Mouse (Mus musculus) CH12.LX (cell line): ENCODE results near the gene Atg4b. TPM values are rescaled to one million over a fixed set of nuclear protein-coding genes. Genes with fewer than 3 reads are reported as not detected.

Source experiments
- DNase-seq: peaks from one replicate; pipeline ENCODE4 v3.0.0-alpha.2; 2013; ENCODE audit errors: extremely low read depth
- H3K27ac ChIP-seq: 2 replicates; pipeline ENCODE4 v1.5.1; 2012; ENCODE audit warnings: low read depth, mild to moderate bottlenecking, control low read depth, moderate library complexity; ENCODE audit not compliant: insufficient read depth
- H3K27me3 ChIP-seq: replicated peaks from 2 replicates; pipeline ENCODE3; 2012; ENCODE audit warnings: inconsistent platforms
- H3K36me3 ChIP-seq, 2 experiments: replicated peaks in 1 of 2; 2 replicates each; pipeline versions ENCODE3 to v1.6.1; 2012; ENCODE audit warnings: inconsistent platforms in 1 of 2, low read length in 1 of 2, mild to moderate bottlenecking in 1 of 2, mixed read lengths in 1 of 2, moderate library complexity in 1 of 2; ENCODE audit not compliant: control insufficient read depth in 1 of 2, insufficient read depth in 1 of 2
- H3K4me1 ChIP-seq, 2 experiments: 2 replicates each; pipeline ENCODE4 v1.6.1; 2012; ENCODE audit warnings: inconsistent platforms in 1 of 2, moderate library complexity in 1 of 2; ENCODE audit not compliant: insufficient read depth in 2 of 2, control insufficient read depth in 1 of 2
- H3K4me2 ChIP-seq: 2 replicates; pipeline ENCODE4 v1.6.1; 2012; ENCODE audit warnings: low read depth, mild to moderate bottlenecking, control low read depth; ENCODE audit not compliant: poor library complexity, insufficient read depth, severe bottlenecking
- H3K4me3 ChIP-seq, 3 experiments: fragments of 150-350 bp in 1 of 3; sonication (generic) in 1 of 3; replicated peaks in 1 of 3; 2 replicates each; pipeline versions ENCODE3 to v1.5.1; 2011 to 2012; ENCODE audit warnings: low read depth in 2 of 3, low read length in 2 of 3, mild to moderate bottlenecking in 2 of 3, moderate library complexity in 2 of 3, control low read depth in 1 of 3, improper control_type of control experiment in 1 of 3, inconsistent platforms in 1 of 3, mixed read lengths in 1 of 3; ENCODE audit not compliant: poor library complexity in 1 of 3
- H3K79me2 ChIP-seq: replicated peaks from 2 replicates; pipeline ENCODE4 v1.6.1; 2012; ENCODE audit warnings: mild to moderate bottlenecking, moderate library complexity; ENCODE audit not compliant: control insufficient read depth, poor library complexity, insufficient read depth, severe bottlenecking; ENCODE audit errors: extremely low read depth
- H3K9ac ChIP-seq: 2 replicates; pipeline ENCODE4 v1.6.1; 2012; ENCODE audit warnings: low read depth, mild to moderate bottlenecking, control low read depth, moderate library complexity; ENCODE audit not compliant: insufficient read depth
- H3K9me3 ChIP-seq: replicated peaks from 2 replicates; pipeline ENCODE3; 2012; ENCODE audit warnings: low read length, inconsistent platforms, mixed read lengths
- CTCF ChIP-seq, 2 experiments: IDR thresholded peaks in 1 of 2; conservative IDR thresholded peaks in 1 of 2; 2 replicates each; pipeline ENCODE4 v1.5.1; 2011 to 2012; ENCODE audit warnings: low read depth in 2 of 2, low read length in 2 of 2, improper control_type of control experiment in 1 of 2, inconsistent platforms in 1 of 2, mild to moderate bottlenecking in 1 of 2, moderate library complexity in 1 of 2
- E2F4 ChIP-seq: IDR thresholded peaks from 2 replicates; pipeline ENCODE4 v1.6.1; 2011; ENCODE audit warnings: low read depth, low read length, improper control_type of control experiment; ENCODE audit not compliant: insufficient replicate concordance
- EP300 ChIP-seq: IDR thresholded peaks from 2 replicates; pipeline ENCODE4 v1.6.1; 2011; ENCODE audit warnings: low read length, improper control_type of control experiment
- IRF4 ChIP-seq: IDR thresholded peaks from 2 replicates; pipeline ENCODE4 v1.6.1; 2014; ENCODE audit warnings: low read depth, mild to moderate bottlenecking, inconsistent platforms, low read length, improper control_type of control experiment
- KAT2A ChIP-seq: IDR thresholded peaks from 2 replicates; pipeline ENCODE4 v1.6.1; 2012; ENCODE audit warnings: low read length, improper control_type of control experiment, inconsistent platforms; ENCODE audit not compliant: insufficient replicate concordance
- MAX ChIP-seq: IDR thresholded peaks from 2 replicates; pipeline ENCODE4 v1.6.1; 2011; ENCODE audit warnings: low read length, improper control_type of control experiment
- MAZ ChIP-seq: IDR thresholded peaks from 2 replicates; pipeline ENCODE4 v1.6.1; 2012; ENCODE audit warnings: low read depth, mild to moderate bottlenecking, inconsistent platforms, low read length, improper control_type of control experiment, moderate library complexity
- NELFE ChIP-seq: IDR thresholded peaks from 2 replicates; pipeline ENCODE4 v1.6.1; 2011; ENCODE audit warnings: low read depth, low read length, improper control_type of control experiment
- POLR2A ChIP-seq: IDR thresholded peaks from 2 replicates; pipeline ENCODE4 v1.6.1; 2011; ENCODE audit warnings: low read depth, mild to moderate bottlenecking, improper control_type of control experiment, low read length
- RAD21 ChIP-seq: IDR thresholded peaks from 2 replicates; pipeline ENCODE4 v1.6.1; 2011; ENCODE audit warnings: low read depth, mild to moderate bottlenecking, low read length, improper control_type of control experiment, moderate library complexity
- RCOR1 ChIP-seq: conservative IDR thresholded peaks from 2 replicates; pipeline ENCODE4 v1.6.1; 2012; ENCODE audit warnings: low read depth, mild to moderate bottlenecking, inconsistent platforms, low read length, improper control_type of control experiment
- SIN3A ChIP-seq: IDR thresholded peaks from 2 replicates; pipeline ENCODE4 v1.6.1; 2012; ENCODE audit warnings: low read length, improper control_type of control experiment, inconsistent platforms
- TBP ChIP-seq: conservative IDR thresholded peaks from 2 replicates; pipeline ENCODE4 v1.6.1; 2011; ENCODE audit warnings: low read depth, low read length, improper control_type of control experiment
- TCF12 ChIP-seq: IDR thresholded peaks from 2 replicates; pipeline ENCODE4 v1.6.1; 2014; ENCODE audit warnings: low read depth, mild to moderate bottlenecking, inconsistent platforms, low read length, improper control_type of control experiment
- USF1 ChIP-seq: IDR thresholded peaks from 2 replicates; pipeline ENCODE4 v1.6.1; 2014; ENCODE audit warnings: low read depth, mild to moderate bottlenecking, inconsistent platforms, low read length, improper control_type of control experiment
- ZC3H11A ChIP-seq: IDR thresholded peaks from 2 replicates; pipeline ENCODE4 v1.6.1; 2012; ENCODE audit warnings: low read depth, mild to moderate bottlenecking, inconsistent platforms, low read length, improper control_type of control experiment
- ZNF384 ChIP-seq: IDR thresholded peaks from 2 replicates; pipeline ENCODE4 v1.6.1; 2012; ENCODE audit warnings: low read depth, low read length, improper control_type of control experiment, inconsistent platforms
- dilution Hi-C: fragments of 300-500 bp; cut with MboI; formaldehyde crosslinking; loops from 2 replicates; pipeline ENCODE4 v1.14.3; 2020; ENCODE audit warnings: low sequenced_read_pairs; ENCODE audit not compliant: extremely low pct_unique_long_range_greater_than_20kb, extremely low pct_ligation_motif_present
- in situ Hi-C: fragments of 300-500 bp; cut with MboI; formaldehyde crosslinking; loops from 3 replicates; pipeline ENCODE4 v1.14.3; 2019; ENCODE audit warnings: low sequenced_read_pairs, low pct_ligation_motif_present, low pct_unique_long_range_greater_than_20kb, mixed read lengths
- polyA plus RNA-seq: library from polyadenylated mRNA; unstranded; fragments of >175 nt; gene quantifications from 2 replicates; pipeline ENCODE4 v1.2.1, GENCODE M21; 2012; ENCODE audit warnings: low read depth; ENCODE audit not compliant: insufficient read length
- total RNA-seq, 2 experiments: library from RNA; depleted of rRNA; stranded (reverse); fragments of 300-350 nt in 1 of 2; fragments of >200 nt in 1 of 2; gene quantifications; 2 replicates each; pipeline ENCODE4 v1.2.3; 2012 to 2014

Gene Atg4b
- total and polyA plus RNA-seq, 3 experiments, result 20.1 to 55.1 (median 21.4) TPM

DNA sequence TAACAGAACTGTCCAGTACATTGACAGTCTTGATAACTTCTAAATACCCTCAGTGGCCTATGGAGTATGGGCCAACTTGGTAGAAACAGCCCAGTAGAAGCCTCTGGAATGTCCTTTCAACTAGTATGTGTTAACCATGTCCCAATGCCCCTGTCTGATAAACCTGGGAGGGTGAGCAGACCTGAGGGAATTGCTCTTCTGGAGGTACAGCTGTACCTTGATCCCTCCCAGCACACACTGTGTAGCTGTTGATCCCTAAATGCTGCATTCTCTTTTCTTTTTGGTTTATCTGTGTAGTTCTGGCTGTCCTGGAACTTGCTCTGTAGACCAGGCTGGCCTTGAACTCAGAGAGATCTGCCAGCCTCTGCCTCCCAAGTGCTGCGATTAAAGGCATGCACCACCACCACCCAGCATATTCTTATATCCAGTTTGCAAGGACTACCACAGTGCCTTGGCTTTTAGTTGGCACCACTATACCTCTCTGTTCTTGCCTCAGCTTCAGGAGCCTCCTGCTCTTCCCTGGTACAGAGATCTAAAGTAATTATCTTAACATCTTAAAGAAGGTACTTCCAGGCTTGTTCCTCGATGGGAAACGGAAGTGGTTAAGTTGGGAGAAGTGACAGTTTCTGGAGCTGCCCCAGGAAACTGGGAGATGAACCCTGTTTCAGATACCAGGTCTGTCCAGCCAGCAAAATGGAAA lies 72.6 kb downstream of the Atg4b start:
- Histone ChIP-seq H3K27me3 (no peaks in the 10 kb centered on the region), H3K9me3 (no peaks in the 10 kb centered on the region), H3K9ac (peak overlapping the region; percentile 84; the same call in 1 of the 2 replicates), H3K36me3 (peaks cover 8 to 50% of the 10 kb centered on the region in 2 experiments), H3K4me1 (peaks cover 6 to 19% of the 10 kb centered on the region in 2 experiments), H3K4me2 (peak overlapping the region; percentile 77; the same call in 1 of the 2 replicates), H3K4me3 (peak overlapping the region in 2 of 3 experiments; percentile 41 to 56), H3K27ac (no peak overlapping the region), H3K79me2 (no peaks in the 10 kb centered on the region)
- DNase-seq, result no peak
- TF ChIP-seq CTCF (conservative IDR thresholded peaks at IDR 0.05 in 1 of 2, IDR thresholded peaks at IDR 0.05 in 1 of 2; ENCODE audit: low read depth in 2 of 2, low read length in 2 of 2) (no peak), MAZ (no peak), ZNF384 (no peak), EP300 (no peak), RCOR1 (no peak), E2F4 (no peak), POLR2A (no peak), RAD21 (no peak), SIN3A (no peak), USF1 (no peak), TCF12 (no peak), NELFE (no peak), MAX (no peak), KAT2A (no peak), ZC3H11A (no peak)
- in situ Hi-C loops, result no loop called here
- dilution Hi-C loops, result no loop called here

- dilution Hi-C loops, result no loop called here
- H3K4me1 ChIP-seq, result peaks cover 6 to 19% of the 10 kb centered on the region in 2 experiments
- peak within 1 kb of the TSS; percentile 41 to 78 (median 56) for H3K4me3 ChIP-seq
- peak within 1 kb of the TSS; percentile 84 for H3K9ac ChIP-seq
- H3K27ac ChIP-seq, result peak within 1 kb of the TSS; percentile 94
- no peaks in the 10 kb centered on the region for H3K79me2 ChIP-seq
- TF ChIP-seq NELFE (no peak), ZNF384 (no peak), IRF4 (no peak), TBP (no peak)
- peaks cover 4 to 43% of the 10 kb centered on the region in 2 experiments for H3K36me3 ChIP-seq
- DNase-seq, result no peak
- in situ Hi-C loops, result no loop called here
- H3K4me2 ChIP-seq, result peak within 1 kb of the TSS; percentile 81
- H3K27me3 ChIP-seq, result no peaks in the 10 kb centered on the region
- H3K9me3 ChIP-seq, result no peaks in the 10 kb centered on the region
Observed at GRCm38 (mm10) chr1:93824609-93825008, 73.3 kb downstream of the Atg4b start, which contains the start of gene D2hgdh. D2hgdh (plus strand) TSS chr1:93824909.
